Mouse (Mus musculus) layer of hippocampus, adult 6 months (tissue): ENCODE results near the gene Ccdc36. TPM values are rescaled to one million over a fixed set of nuclear protein-coding genes. Genes with fewer than 3 reads are reported as not detected.

Experiments
- long read RNA-seq, 2 experiments: library from polyadenylated mRNA; unstranded; transcript quantifications; one replicate each; pipeline ENCODE4 v2.0.0; 2019 to 2020
- polyA plus RNA-seq: library from polyadenylated mRNA; unstranded; fragments of <200 nt; fragmentation: Nextera tagmentation; gene quantifications from 2 replicates; pipeline ENCODE4 v1.2.3, GENCODE M21; 2021

Ccdc36 gene
- 0.14 and 0.16 TPM in 2 replicates for polyA plus RNA-seq
- long read RNA-seq, experiment 1: 0 reads
- long read RNA-seq, experiment 2, partial matches to known transcripts: 0 of 1 reads
- long read RNA-seq, experiment 2, other reads (novel, unspliced or antisense): 1 of 1 reads

GRCm38 (mm10) chr9:108428384-108428783 is at the start of gene Ccdc36:
Gene Ccdc36 (minus strand): TSS chr9:108428484.

DNA sequence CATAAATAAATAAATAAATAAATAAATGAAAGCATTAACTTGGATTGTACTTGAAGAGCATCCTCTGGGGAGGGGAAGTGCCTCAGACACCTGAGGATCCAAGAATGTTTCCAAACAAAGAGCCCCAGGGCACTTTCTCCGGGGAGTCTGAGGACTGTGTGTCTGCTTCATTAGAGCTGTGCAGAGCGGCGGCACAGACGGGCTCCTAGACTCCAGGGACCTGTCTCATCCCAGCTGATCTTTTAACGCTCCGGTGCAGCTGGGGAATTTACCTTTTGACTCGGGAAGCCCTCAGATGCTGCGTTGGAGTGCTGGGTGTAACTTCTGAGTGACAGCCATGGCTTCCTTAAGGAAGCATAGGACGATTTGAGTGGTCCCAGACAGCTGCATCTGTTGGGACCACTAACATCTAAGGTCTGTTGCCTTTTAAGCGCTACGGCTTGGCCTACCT is 32.9 kb upstream of the Ccdc36 start, which contains the start of gene Klhdc8b:
TSS of gene Klhdc8b (minus strand) at position 401 of the 451 bp plus-strand sequence.

DNA sequence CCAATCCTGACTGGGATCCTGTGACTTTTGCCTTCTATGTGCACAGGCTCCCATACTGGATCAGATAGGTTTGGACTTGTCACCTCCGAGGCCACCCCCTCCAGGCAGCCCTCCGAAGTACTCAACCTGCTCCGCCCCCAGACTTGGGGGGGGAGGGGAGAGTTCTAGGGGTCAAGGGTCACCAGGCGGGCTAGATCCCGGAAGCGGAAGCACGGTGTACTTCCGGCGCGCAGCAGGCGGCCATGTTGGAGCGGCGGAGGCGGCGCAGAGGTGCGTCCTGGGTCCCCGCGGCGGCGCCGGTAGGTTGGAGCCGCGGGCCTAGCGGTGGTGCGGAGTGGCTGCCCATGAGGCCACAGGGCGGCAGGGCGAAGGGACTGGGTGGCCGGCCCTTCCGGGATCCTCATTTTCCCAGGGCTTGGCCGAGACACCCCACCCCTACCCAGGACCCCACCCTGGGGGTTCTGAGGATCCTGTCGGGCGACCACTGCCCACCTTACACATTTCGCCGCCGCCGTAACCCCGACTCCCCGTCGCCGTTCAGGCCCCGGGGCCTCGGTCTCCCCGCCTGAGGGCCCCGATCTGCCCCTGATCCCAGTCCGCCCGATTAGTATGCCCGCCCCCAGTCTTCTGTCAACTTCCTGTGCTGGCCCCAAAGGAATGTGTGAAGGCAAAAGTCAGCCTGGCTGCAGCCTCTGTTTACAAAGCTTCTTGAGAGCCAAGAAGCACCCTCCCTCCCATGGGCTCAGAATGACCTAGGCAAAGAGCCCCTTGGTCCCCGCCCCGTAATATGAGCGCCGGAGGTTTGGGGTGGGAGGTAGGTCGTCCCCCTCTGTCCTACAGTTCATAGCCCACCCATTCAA is 32.3 kb upstream of the Ccdc36 start, which contains the start of gene Ccdc71:
TSS of gene Ccdc71 (plus strand) at position 209 of the 860 bp plus-strand sequence.

GRCm38 (mm10) chr9:108436182-108436581 is 7.9 kb upstream of the Ccdc36 start, which contains the start of gene BC048562:
Gene BC048562 (plus strand): TSS chr9:108436482.

DNA sequence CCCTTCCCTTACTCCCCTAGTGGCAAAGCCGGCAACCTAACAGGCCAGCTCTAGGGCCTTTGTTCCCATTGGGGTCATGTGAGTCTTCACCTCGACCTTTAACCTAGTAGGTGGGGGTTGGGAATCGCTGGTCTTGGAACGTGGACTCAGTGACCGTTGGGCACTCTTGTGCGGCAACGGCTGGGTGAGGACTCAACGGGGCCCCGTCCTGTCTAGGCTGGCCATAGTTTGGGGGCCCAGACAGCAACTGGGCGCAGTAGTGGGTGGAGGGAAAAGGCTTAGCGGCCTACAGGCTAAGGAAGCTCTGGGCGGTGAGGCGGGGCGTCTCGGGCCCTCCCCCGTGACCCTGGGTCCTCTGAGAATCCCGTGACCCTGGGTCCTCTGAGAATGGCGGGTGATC is 35.6 kb downstream of the Ccdc36 start, which contains the start of gene 1700102P08Rik:
TSS of gene 1700102P08Rik (plus strand) at position 130 of the 400 bp plus-strand sequence.

Other genes starting within 250 kb of the Ccdc36 start
- gene Bsn, start 238.1 kb downstream of the Ccdc36 start, polyA plus RNA-seq: 21.9 and 23.1 TPM in 2 replicates
- gene Dag1, start 164.5 kb downstream of the Ccdc36 start, polyA plus RNA-seq: 38.6 and 42.0 TPM in 2 replicates
- gene Nicn1, start 138.1 kb downstream of the Ccdc36 start, polyA plus RNA-seq: 136 and 139 TPM in 2 replicates
- gene Amt, start 131.6 kb downstream of the Ccdc36 start, polyA plus RNA-seq: 31.0 and 64.8 TPM in 2 replicates
- 127 TPM in 2 replicates for gene Rhoa, start 122.4 kb downstream of the Ccdc36 start, polyA plus RNA-seq
- gene Tcta, start 122.3 kb downstream of the Ccdc36 start, polyA plus RNA-seq: 46.6 and 47.4 TPM in 2 replicates
- gene Gpx1, start 89.6 kb downstream of the Ccdc36 start, polyA plus RNA-seq: 122 and 130 TPM in 2 replicates
- 40.7 and 44.1 TPM in 2 replicates for gene Usp4, start 80.6 kb downstream of the Ccdc36 start, polyA plus RNA-seq
- gene 1700102P08Rik, start 35.7 kb downstream of the Ccdc36 start, polyA plus RNA-seq: 0.15 and 0.29 TPM in 2 replicates
- gene BC048562, start 8.0 kb upstream of the Ccdc36 start, polyA plus RNA-seq: not detected in 2 replicates
- 21.0 and 22.0 TPM in 2 replicates for gene Ccdc71, start 32.0 kb upstream of the Ccdc36 start, polyA plus RNA-seq
- gene Klhdc8b, start 33.1 kb upstream of the Ccdc36 start, polyA plus RNA-seq: 15.7 and 17.0 TPM in 2 replicates
- gene Lamb2, start 51.3 kb upstream of the Ccdc36 start, polyA plus RNA-seq: 5.4 and 5.7 TPM in 2 replicates
- 14.2 and 15.2 TPM in 2 replicates for gene Usp19, start 62.1 kb upstream of the Ccdc36 start, polyA plus RNA-seq
- gene Qars, start 79.2 kb upstream of the Ccdc36 start, polyA plus RNA-seq: 35.8 and 45.8 TPM in 2 replicates
- 65.3 and 74.5 TPM in 2 replicates for gene Qrich1, start 88.3 kb upstream of the Ccdc36 start, polyA plus RNA-seq
- 62.6 and 65.1 TPM in 2 replicates for gene Impdh2, start 131.8 kb upstream of the Ccdc36 start, polyA plus RNA-seq
- 175 and 180 TPM in 2 replicates for gene Ndufaf3, start 138.9 kb upstream of the Ccdc36 start, polyA plus RNA-seq
- 96.4 and 106 TPM in 2 replicates for gene Dalrd3, start 141.4 kb upstream of the Ccdc36 start, polyA plus RNA-seq
- gene Wdr6, start 150.3 kb upstream of the Ccdc36 start, polyA plus RNA-seq: 58.6 and 60.9 TPM in 2 replicates
- gene P4htm, start 169.2 kb upstream of the Ccdc36 start, polyA plus RNA-seq: 124 and 135 TPM in 2 replicates
- 15.4 and 16.0 TPM in 2 replicates for gene Arih2, start 220.9 kb upstream of the Ccdc36 start, polyA plus RNA-seq
- gene Slc25a20, start 233.6 kb upstream of the Ccdc36 start, polyA plus RNA-seq: 6.9 and 8.5 TPM in 2 replicates